Mouse (Mus musculus) cerebellum, adult (tissue): ENCODE results near the gene Tle4.

Source experiments
- ATAC-seq: cut with Nextera tagmentation; 2 replicates; pipeline ENCODE4 v1.9.2; 2017; ENCODE audit warnings: mild to moderate bottlenecking, moderate library complexity, mixed read lengths; ENCODE audit not compliant: insufficient number of reproducible peaks, low FRiP score, low TSS enrichment

Gene Tle4

DNA sequence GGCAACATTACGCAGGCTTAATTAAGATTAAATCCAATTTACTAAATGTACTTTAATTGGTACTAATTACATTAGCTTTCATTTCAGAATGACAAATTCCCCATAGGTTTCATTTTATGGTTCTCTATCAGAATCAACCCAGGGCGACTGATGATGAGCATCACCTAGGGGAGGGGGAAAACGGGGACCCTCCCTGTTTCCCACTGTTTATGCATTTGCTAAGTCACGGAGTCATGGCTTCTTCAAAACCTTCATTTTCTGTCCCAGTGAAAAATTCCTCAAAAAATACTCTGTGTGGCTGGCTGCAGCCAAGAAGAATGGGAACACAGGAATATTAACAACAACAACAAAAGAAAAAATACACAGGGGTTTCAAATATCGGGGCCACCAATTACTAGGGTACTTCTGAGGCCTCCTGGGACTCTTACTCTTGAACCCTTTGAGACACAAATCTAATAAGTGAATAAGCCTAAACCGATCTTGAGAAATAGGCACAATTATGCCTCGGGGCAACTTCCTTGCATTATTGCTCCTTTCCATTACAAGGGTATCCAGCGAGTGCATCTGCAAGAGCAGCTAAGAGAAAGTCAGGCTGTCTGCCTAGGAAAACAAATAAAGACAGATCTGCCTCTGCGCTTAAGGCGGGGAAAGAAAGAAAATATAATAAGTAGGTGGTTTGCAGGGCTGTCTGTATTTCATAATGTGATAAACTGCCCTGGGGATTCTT lies 5.9 kb downstream of the Tle4 start:
- ATAC-seq, result no peak

DNA sequence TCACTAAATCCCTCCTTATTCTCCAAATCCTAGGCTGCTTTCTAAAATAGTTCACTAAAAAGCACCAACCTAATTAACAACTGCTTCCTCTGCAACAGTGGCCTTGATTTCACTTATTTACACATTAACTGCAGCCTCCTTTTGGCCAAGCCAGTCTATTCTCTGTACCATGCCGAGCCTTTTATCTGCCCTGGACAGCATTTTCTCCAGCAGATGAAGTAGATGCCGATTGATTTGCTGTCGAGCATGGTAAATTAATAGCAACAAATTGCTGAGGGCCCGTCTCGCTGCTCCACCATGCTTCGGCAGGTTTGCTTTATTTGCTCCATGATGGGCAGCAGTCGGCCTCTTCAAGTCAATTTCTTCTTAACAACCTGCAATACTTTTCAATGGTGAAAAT lies 7.7 kb downstream of the Tle4 start:
- ATAC-seq, result no peak

DNA sequence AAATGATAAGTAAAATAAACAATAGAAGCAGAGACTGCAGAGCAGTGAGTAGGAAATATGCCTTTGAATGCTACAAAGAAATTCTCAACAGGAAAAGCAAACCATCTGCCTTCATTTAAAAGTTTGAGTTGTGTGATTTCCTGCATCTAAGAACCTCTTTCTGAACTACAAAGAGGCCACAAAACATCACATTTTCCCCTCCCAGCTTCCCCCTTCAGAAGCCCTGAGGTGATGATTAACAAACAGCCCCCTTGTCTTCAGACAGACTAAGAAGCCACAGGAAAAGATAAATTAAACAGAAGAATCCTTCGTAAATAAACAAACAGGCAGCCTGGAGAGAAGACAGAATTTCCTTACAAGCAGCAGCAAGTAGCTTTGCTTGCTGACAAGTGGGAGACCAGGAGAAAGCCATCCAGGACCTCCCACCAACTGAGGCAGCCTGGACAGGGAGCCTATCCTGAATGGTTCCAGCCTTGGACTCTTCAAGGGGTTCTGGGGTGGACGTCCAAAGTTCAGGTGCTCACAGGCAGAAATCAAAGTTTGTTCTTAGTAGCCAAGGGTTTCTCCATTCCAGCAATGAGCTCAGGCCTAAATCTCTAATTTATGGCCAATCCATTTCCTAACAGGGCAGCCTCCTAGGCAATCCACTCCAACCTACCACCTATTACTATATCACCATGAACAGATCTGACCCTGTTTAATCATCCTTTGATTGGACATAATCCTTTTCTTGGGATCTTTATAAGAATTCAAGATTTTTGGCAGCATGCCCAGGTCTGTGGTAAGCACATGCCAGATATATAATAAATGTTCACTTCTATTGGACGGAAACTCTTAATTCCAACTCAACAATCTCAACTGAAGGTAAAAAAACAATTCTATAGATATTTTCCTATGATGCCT lies 9.4 kb downstream of the Tle4 start:
- ATAC-seq, result no peak

DNA sequence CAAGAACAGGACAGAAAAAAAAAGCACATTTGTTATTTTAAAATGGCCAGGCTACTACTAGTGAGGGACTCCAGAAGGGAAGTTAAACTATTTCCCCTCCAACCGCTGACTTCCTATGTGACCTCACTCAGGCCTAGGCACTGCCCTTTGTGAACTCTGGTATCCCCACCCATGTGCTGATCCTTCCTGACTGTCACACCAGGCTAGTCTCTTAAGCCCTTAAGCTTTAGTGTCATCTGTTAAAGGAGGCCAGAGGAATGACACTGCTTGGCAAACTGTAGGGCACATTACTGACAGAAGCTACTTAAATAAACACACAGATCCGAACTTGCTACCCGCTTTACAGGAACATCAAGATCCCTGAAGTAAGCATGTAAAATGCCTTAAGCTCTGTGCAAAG lies 11.7 kb downstream of the Tle4 start:
- no peak for ATAC-seq

DNA sequence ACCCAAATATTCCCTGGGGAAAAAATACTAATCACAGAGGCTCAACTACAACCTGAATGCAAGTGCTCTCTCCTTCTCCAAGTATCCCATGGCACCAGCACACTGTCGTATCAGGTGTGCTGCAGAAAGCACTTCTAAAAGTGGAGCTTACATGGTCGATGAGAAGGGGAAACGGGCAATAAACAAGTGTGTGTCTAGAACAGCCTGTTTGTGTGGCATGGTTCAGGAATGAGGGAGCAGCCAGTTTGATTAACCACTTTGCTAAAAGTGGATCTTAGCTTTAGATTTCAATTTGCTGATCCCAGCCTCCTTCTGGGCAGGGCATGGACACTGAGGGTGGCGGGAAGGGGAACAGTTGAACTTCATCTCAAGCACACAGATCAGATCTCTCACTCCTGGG lies 12.1 kb downstream of the Tle4 start:
- no peak for ATAC-seq

DNA sequence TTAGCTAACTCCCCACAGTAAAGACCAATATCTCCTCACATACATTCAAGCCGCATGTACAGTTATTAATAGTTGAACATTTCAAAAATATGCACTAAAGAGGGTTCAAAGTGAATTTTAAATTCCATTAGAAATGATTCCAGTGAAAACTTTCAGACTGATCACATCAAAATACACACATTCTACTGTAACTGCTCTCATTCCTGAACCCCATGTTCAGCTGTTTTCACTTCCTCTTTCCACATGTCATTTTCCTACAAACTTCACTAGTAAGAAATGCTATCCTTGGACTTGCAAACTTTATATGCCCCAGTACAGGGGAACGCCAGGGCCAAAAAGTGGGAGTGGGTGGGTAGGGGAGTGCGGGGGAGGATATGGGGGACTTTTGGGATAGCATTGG lies 12.6 kb downstream of the Tle4 start:
- no peak for ATAC-seq

DNA sequence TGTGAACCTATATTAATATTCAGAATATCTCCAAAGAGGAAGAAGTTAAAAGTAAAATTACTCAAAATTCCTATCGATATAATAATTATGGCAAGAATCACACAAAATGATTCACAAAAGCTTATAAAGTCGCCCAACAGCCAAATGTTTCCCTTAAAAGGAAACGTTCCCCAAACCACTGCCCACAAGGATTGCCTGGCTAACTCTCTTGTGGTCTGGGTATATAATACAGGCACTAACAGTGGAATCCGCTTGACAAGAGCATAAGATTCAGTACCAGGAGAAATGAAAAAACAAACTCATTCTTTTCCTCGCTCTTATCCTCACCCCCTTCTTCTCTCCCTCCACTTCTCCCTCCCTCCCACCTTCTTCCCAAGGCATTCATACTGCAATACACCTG lies 19.2 kb downstream of the Tle4 start:
- ATAC-seq, result no peak

DNA sequence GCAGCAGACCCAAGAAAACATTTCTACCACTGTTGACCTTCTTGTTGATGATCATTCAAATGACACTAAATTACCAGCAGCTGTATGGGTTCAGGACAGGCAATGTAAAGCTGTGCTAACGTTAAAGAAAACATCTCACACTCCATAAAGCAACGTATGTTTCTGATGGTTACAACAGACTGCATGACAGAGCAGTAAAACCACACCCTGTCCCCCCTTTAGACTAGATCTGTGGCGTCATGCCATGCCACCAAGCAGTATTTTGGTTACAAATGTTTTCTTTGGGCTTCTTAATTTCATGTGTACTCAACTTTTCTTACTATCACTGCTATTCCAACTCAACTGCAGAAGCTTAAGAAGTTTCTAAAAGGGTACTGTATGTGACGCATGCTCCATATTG lies 19.8 kb downstream of the Tle4 start:
- no peak for ATAC-seq

DNA sequence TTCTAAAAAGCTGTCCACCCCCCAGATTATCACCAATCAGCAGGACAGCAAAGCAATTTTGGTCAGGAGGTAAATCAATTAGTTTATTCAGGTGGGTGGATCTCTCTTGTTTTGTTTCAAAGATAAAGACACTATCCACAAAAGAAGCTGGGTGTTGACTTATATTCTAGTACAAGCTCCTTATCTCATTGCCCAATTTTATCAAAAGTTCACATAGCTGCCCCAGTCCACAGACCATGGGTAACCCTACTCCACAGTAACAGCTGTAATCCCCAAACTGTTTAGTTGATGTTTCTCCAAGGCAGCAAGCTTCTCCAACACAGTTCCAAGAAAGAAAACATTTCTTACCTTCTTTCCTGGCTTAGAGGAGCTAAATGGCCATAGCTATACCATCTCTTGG lies 21.5 kb downstream of the Tle4 start:
- ATAC-seq, result no peak

DNA sequence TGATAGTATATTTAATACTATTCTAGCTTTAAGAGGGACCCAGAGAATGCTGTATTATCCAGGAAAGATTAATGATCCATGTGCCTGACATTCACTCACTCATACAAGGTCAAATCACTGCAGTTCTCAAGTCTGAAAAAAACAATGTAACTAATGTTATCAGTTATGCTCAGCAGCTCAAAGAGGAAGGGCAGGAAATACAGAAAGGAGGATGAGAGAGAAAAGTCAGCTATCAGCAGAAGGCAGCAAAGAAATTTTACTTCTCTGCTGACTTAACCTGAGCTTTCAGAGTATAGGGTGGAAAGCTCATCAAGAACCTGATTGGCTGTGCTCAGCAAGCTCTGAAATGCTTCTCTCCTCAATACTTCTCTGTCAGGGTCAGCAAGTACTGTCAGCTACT lies 29.0 kb downstream of the Tle4 start:
- no peak for ATAC-seq

DNA sequence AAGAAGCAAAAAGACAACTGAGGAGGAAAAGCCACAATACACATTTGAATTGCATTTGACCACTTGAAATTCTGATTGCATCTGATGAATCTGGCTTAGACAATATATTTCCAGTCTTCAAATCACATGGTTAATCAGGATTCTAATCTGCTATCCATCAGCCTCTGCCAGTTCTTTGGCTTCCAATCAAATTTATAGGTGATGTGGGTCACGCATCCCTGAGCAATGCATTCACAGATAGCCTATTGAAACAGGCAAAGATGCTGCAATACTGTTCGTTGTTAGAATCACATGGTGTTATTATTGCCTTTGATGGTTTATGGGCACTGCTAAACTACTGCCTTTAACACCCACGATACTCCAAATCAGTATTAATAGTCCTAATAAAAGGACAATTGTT lies 30.8 kb downstream of the Tle4 start:
- no peak for ATAC-seq

DNA sequence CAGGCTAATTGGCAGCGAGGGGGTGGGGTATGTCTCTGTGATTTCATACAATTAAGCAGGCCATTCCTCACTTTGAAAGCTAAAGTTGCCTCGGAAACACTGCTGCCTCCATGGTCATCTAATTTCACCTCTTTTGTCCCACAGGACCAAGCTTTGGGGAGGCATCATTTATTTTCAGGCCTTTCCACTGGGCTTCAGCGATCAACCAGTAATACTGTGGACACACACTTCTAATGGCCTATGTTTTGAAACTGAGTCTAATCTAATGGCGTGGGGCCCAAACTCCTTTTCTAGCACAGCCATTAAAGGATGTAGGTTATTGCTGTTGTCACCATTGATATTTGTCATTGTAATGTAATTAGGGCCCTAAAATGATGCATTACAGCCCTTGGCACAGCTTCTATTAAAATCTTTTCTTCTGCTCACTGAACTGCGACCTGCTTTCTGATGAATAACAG lies 31.3 kb downstream of the Tle4 start:
- ATAC-seq, result no peak

DNA sequence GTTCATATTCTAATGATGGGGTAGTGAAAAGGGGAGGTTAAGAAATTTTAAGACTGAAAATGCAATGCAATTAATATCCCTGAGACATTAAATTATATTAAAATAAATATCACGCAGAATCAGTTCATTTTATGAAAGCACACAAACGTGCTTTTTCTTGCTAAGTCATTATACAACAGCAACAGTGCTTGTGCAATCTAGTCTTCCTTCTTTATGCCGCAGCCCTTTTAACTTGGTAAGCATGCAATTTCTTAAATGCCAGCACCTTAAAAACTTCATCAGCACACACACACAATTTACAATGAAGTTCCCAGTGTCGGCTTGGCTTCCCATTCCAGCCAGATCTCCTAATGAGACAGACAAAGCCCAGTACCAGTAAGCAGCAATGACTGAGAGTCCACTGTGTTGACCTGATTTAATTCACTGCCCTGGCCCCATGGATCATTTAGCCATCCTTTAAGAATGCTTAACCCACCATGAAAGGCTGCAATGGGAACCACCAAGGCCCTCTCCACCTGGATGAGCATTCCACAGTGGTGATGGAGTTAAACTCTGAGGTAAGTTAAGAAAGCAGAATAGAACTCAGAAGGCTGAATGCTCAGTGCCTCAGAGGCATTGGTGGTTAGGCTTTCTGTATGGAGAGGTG lies 32.3 kb downstream of the Tle4 start:
- ATAC-seq, result no peak

DNA sequence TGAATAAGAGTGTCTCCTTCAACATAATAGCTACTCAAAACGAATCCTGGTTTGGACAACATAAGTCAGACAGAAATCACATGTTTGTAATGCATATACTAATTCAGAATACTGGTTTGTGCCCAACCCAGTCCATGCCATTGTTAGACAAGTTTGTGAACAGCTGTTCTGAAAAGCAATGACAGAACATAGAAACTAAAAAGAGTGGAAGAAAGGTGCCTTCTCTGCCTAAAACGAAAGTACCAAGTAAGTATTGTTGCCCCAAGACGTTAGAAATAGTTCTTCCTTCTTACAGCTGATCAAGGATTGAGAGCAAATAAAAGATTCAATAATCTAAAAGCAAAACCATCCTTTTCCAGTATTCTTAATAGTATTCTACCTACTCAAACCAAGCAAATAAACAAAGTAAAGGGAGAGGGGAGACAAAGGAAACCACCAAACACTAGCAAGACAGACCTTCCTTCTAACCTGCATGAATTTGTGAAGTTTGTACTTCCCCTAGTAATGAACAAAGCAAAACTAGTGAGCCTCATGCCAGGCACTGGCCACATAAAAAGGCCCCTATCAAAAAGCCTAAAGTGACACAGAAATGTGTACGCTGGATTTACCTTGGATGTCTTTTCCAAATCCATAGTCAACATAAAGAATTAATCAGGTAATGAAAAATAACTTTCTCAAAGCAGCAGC lies 34.4 kb downstream of the Tle4 start:
- no peak for ATAC-seq

DNA sequence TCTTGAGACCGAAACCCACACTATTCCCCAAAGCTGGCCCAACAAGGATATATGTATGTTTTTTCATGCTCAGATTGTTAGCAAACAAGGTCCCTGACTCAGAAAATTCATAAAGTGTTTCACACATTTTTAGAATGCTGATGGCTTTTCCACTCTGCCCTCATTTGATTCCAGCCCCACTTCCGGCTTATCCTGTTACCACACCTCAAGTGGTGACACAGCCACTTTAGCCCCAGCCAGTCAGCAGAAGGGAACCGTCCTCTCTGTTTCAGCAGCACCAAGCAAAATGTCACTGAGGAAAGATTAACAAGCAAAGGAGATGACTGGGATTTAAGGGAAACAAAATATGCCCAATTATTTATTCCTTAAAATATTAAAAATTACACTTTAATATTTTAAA lies 50.0 kb downstream of the Tle4 start:
- ATAC-seq, result no peak

DNA sequence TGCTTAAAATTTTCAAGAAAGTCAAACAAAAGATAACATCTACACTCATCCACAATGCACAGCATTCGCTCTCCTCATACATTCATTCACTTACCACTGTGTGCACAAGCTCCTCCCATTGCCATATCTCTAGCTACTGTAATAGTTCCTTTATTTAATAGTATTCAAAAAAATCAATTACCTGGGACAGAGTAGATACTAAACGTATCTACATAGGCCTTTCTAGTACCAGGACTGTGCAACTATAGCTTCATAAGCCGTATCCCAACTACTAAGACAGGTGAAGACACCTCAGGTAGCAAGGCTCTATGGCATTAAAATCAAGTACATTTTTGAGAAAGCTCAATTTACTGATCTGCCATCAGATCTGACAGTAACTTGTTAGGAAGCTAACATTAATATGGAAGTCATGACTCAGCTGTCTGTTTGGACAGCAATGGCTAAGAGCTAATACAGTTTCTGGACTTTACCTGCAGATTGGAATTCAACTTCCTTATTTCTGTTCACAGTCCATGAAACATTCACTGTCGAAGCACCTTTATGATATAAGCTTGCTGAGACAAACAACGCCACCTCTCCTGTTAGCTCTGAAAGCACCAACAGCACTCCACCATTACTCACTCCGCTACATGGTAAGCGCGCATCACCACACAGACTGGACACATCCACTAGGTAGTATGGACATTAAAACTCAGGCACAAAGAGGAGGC lies 50.6 kb downstream of the Tle4 start:
- ATAC-seq, result no peak

DNA sequence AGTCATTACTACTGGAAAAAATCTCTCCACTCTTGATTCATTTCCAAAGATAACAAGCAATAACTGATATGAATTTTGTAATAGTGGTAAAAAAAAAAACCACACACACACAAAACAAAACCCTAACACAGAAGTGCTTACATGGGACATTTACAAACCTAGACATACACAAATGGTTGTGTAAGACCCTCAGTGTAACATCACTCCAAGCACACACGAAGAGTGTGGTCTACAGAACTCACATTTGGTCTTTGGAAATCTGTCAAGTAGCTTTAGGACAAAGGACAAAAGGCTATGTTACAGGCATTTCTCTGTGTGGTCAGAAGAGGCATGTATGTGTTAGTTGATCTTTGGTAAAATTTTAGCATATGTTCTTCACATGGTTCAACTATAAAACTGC lies 52.4 kb downstream of the Tle4 start:
- no peak for ATAC-seq

DNA sequence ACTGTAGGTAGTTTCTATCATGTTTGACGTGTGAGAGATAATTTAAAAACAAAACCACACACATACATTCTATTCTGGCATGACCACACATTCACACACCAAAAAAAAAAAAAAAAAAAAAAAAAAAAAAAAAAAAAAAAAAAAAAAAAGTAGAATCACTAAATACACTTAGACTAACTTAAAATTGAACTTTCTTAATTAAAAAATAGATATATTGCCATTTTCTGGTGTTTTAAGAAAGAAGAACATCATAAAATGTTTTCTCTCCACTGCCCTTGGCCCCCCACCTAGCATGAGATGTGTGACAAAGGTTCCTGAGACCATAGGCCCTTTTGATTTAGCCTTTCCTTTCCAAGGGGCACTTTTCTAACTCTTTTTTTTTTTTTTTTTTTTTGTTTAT lies 54.5 kb downstream of the Tle4 start:
- no peak for ATAC-seq

DNA sequence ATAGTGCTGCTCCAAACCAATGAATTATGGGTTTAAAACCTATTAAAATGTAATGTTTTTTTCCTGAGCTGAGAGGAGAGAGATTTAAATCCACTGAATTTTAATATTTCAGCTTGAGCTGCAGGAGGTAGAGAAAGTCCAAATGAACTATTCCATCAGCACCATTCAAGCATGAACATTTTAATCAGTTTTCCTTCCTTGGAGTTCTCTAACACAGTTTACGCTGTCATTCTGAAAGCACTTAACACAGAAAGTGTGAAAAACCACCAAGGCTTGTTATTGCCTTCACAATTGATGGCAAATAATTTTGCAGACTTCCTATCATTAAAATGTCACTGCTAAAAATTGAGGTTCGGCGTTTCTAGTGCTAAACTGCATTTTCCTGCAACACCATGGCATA lies 57.2 kb downstream of the Tle4 start:
- no peak for ATAC-seq

DNA sequence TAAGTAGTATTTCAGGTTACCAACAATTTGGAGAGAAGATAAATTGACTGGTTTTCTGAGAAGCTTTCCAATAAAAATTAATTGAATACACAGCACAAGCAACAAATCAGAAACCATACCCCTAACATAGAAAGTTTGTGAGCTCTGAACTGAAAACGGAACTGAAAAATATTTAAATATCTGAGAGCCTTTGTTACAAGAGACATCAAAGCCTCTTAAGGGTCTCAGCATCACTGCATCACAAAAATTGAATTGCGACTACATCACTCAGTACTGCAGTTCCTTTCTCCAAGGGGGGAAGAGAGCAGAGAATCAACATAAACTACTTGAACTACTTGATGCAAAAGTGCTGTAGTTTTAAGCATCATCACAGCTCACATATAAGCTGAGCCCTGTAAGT lies 61.2 kb downstream of the Tle4 start:
- ATAC-seq, result no peak
